Mouse (Mus musculus) forebrain, embryonic 11.5 days (tissue): ENCODE measurements around the gene Zcchc12. TPM values are rescaled to one million over a fixed set of nuclear protein-coding genes. Genes with fewer than 3 reads are reported as not detected.

Experiments used
- ATAC-seq: fragments of 200-750 bp; cut with Nextera tagmentation; replicated peaks from 2 replicates; pipeline ENCODE4 v1.8.0; 2017; ENCODE audit warnings: moderate TSS enrichment; ENCODE audit not compliant: low FRiP score
- DNase-seq: peaks from one replicate; pipeline ENCODE4 v3.0.0-alpha.2; 2017; ENCODE audit warnings: low spot score
- H3K27ac ChIP-seq: fragments of 300-500 bp; sonication (generic); 2 replicates; pipeline ENCODE4 v1.5.1; 2014; ENCODE audit warnings: low read depth, low read length
- H3K27me3 ChIP-seq: fragments of 300-500 bp; sonication (generic); 2 replicates; pipeline ENCODE4 v1.6.1; 2014; ENCODE audit warnings: mild to moderate bottlenecking, low read length, mixed read lengths; ENCODE audit not compliant: control insufficient read depth, insufficient read depth
- H3K36me3 ChIP-seq: fragments of 300-500 bp; sonication (generic); 2 replicates; pipeline ENCODE4 v1.6.1; 2014; ENCODE audit warnings: mild to moderate bottlenecking, low read length, moderate library complexity, mixed read lengths; ENCODE audit not compliant: control insufficient read depth, insufficient read depth
- H3K4me1 ChIP-seq: fragments of 300-500 bp; sonication (generic); replicated peaks from 2 replicates; pipeline ENCODE4 v1.6.1; 2014; ENCODE audit warnings: low read length, mixed read lengths; ENCODE audit not compliant: control insufficient read depth, insufficient read depth
- H3K4me2 ChIP-seq: fragments of 300-500 bp; sonication (generic); 2 replicates; pipeline ENCODE4 v1.6.1; 2014; ENCODE audit warnings: low read depth, mild to moderate bottlenecking, low read length, moderate library complexity, mixed read lengths; ENCODE audit not compliant: severe bottlenecking
- H3K4me3 ChIP-seq: fragments of 300-500 bp; sonication (generic); 2 replicates; pipeline ENCODE4 v1.5.1; 2014; ENCODE audit warnings: low read depth, low read length
- H3K9ac ChIP-seq: fragments of 300-500 bp; sonication (generic); 2 replicates; pipeline ENCODE4 v1.6.1; 2014; ENCODE audit warnings: low read length
- H3K9me3 ChIP-seq: fragments of 300-500 bp; sonication (generic); 2 replicates; pipeline ENCODE4 v1.6.1; 2016; ENCODE audit warnings: low read length, mixed read lengths; ENCODE audit not compliant: control insufficient read depth
- WGBS: fragments of 180-500 bp; shearing (Covaris S2); extraction: QIAGEN DNeasy Blood & Tissue Kit; methylation state at CpG from one replicate; pipeline ENCODE4 v1.1.7; 2014; 5-methylcytosine and 5-hydroxymethylcytosine counted together
- polyA plus RNA-seq: library from polyadenylated mRNA; unstranded; fragments of >200 nt; fragmentation: Nextera tagmentation; extraction: Ambion mirVana; gene quantifications from 2 replicates; pipeline ENCODE4 v1.2.1, GENCODE M21; 2014

Gene Zcchc12
- 20.9 and 27.5 TPM in 2 replicates for polyA plus RNA-seq

DNA sequence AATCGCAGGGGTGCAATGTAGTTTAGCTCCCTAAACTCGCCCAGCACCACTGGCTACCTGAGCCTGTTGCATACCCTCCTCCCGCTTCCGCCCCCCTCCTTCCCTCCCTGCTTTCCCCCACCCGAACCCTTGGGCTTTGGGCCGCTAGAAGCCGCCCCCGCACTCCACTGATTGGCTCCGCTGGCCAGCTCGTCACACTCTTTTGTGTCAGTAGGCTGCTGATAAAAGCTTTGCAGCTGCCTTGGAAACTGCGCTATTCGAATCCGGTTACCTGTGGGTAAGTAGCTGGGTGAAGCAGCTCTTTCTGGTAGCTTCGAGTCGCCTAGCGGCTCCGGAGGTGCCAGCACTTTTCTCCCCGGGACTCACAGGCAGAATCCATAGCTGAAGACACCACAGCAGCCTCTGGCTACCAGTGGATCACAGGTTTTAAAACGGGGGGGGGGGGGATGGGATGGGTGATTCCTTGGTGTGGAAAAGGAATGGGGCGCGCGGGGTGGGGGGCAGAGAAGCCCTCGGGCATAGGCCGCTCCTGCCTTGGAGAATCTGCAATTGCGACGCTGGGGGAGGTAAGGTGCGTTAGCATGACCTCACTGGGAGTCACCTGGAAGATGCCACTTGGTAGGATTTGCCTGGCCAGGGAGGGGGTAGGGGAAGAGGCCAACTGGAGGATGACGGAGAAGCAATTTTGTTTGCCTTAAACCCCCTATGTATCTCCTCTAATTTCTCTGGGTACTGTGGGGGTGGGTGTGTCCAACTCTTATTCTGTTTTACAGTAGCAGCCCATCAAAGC is at the start of gene Zcchc12:
Gene Zcchc12, plus strand, starts transcription at position 169 of the 790 bp plus-strand sequence.
- no peak within 1 kb of the TSS for H3K9ac ChIP-seq
- 0 out of 2 replicates have a peak, but pooled peaks cover 2% of the 10 kb centered on the region for H3K4me1 ChIP-seq
- H3K27ac ChIP-seq = no peak within 1 kb of the TSS
- H3K4me3 ChIP-seq = peak within 1 kb of the TSS; percentile 25
- 23% methylated on average over 28 of the region's 28 CpGs for WGBS
- DNase-seq = peak; percentile 65
- H3K4me2 ChIP-seq = peak within 1 kb of the TSS; percentile 50
- ATAC-seq = peak; percentile 83
- no peaks in the 10 kb centered on the region for H3K27me3 ChIP-seq
- H3K36me3 ChIP-seq = no peaks in the 10 kb centered on the region
- no peaks in the 10 kb centered on the region for H3K9me3 ChIP-seq

- WGBS = 75% methylated on average over 4 of the region's 4 CpGs
- Histone ChIP-seq H3K27ac (no peak overlapping the region), H3K9ac (no peak overlapping the region), H3K4me3 (no peak overlapping the region), H3K36me3 (no peaks in the 10 kb centered on the region), H3K4me2 (no peak overlapping the region), H3K9me3 (no peaks in the 10 kb centered on the region), H3K27me3 (no peaks in the 10 kb centered on the region), H3K4me1 (no peaks in the 10 kb centered on the region)
- no peak for DNase-seq
- ATAC-seq = no peak
Measured at GRCm38 (mm10) chrX:36146746-36147145, 49.0 kb upstream of the Zcchc12 start.

DNA sequence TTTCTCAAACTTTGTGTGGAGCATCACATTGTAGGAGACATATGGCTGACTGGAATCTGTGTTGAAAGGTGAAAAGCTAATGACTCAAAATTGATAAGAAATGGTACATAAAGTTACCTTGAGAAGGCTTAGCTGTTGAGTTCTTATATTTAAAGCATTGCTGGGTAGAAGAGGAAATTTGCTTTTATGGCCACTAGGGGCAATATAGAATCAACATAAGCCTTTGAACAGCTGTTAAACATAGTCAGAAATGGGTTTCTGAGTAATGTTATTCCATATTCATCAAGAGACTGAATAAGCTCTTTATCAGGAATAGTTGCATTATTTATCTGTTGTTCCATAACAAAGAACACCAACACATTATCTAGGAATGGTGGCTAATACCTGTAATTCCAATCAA is 45.6 kb upstream of the Zcchc12 start:
- no peaks in the 10 kb centered on the region for H3K4me1 ChIP-seq
- DNase-seq (no peak), ATAC-seq (no peak)
- no peak overlapping the region for H3K4me3 ChIP-seq
- H3K36me3 ChIP-seq = no peaks in the 10 kb centered on the region
- H3K4me2 ChIP-seq = no peak overlapping the region
- H3K9me3 ChIP-seq = no peaks in the 10 kb centered on the region
- H3K27ac ChIP-seq = no peak overlapping the region
- H3K9ac ChIP-seq = no peak overlapping the region
- H3K27me3 ChIP-seq = no peaks in the 10 kb centered on the region

DNA sequence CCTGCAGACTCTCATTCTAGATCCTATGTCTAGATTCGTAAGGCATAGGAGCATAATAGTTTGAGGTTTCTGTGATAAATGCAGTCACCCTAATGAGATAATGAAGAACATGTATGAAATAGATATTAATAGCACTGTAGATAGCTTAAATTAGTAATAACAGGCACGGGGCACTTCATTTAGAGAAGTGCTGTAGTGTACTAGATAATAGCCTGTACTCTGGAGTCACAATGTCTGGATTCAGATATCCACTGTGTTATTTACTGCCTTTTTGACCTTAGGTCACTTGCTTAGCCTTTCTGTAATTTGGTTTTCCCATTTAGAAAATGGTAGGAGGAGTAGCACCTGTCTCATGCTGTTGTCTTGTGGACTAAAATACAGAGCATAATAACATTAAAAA is 39.0 kb upstream of the Zcchc12 start:
- no peaks in the 10 kb centered on the region for H3K4me1 ChIP-seq
- no peak overlapping the region for H3K4me2 ChIP-seq
- DNase-seq (no peak), ATAC-seq (no peak)
- no peak overlapping the region for H3K27ac ChIP-seq
- 81% methylated on average over 2 of the region's 2 CpGs for WGBS
- H3K9me3 ChIP-seq = no peaks in the 10 kb centered on the region
- H3K27me3 ChIP-seq = no peaks in the 10 kb centered on the region
- H3K36me3 ChIP-seq = no peaks in the 10 kb centered on the region
- no peak overlapping the region for H3K9ac ChIP-seq
- no peak overlapping the region for H3K4me3 ChIP-seq

GRCm38 (mm10) chrX:36161567-36161966 is 34.1 kb upstream of the Zcchc12 start:
- Histone ChIP-seq H3K9ac (no peak overlapping the region), H3K9me3 (no peaks in the 10 kb centered on the region), H3K27ac (no peak overlapping the region), H3K36me3 (no peaks in the 10 kb centered on the region), H3K4me1 (no peaks in the 10 kb centered on the region), H3K4me3 (no peak overlapping the region), H3K27me3 (no peaks in the 10 kb centered on the region), H3K4me2 (no peak overlapping the region)
- no peak for ATAC-seq
- WGBS = 32% methylated on average over 4 of the region's 4 CpGs
- DNase-seq = peak; percentile 44

DNA sequence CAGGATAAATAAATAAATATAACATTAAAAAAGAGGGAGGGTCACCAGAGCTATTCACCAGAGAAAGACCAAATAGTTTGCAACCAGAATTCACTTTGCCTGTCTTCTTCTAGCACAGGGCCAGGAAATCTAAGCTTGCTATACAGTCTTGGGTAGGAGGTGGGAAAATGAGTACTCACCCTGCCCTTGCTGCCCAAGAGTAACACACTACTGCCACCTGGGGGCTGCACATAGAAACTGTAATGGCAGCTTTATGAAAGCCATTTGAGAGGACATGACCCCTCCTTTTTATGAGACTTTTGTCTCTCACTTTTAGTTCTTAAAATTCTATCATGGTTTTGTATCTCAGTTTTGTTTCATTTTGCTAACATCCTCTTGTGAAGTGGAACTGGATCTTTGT is 12.1 kb upstream of the Zcchc12 start:
- ATAC-seq (no peak), DNase-seq (peak; percentile 61)
- Histone ChIP-seq H3K27me3 (no peaks in the 10 kb centered on the region), H3K4me3 (no peak overlapping the region), H3K27ac (no peak overlapping the region), H3K4me1 (no peaks in the 10 kb centered on the region), H3K9me3 (no peaks in the 10 kb centered on the region), H3K9ac (no peak overlapping the region), H3K36me3 (no peaks in the 10 kb centered on the region), H3K4me2 (no peak overlapping the region)

GRCm38 (mm10) chrX:36186036-36186435 is 9.7 kb upstream of the Zcchc12 start:
- no peak overlapping the region for H3K27ac ChIP-seq
- no peaks in the 10 kb centered on the region for H3K4me1 ChIP-seq
- no peak overlapping the region for H3K4me2 ChIP-seq
- ATAC-seq (no peak), DNase-seq (no peak)
- H3K9ac ChIP-seq = no peak overlapping the region
- no peaks in the 10 kb centered on the region for H3K9me3 ChIP-seq
- H3K4me3 ChIP-seq = no peak overlapping the region
- 66% methylated on average over 5 of the region's 5 CpGs for WGBS
- H3K36me3 ChIP-seq = no peaks in the 10 kb centered on the region
- no peaks in the 10 kb centered on the region for H3K27me3 ChIP-seq

DNA sequence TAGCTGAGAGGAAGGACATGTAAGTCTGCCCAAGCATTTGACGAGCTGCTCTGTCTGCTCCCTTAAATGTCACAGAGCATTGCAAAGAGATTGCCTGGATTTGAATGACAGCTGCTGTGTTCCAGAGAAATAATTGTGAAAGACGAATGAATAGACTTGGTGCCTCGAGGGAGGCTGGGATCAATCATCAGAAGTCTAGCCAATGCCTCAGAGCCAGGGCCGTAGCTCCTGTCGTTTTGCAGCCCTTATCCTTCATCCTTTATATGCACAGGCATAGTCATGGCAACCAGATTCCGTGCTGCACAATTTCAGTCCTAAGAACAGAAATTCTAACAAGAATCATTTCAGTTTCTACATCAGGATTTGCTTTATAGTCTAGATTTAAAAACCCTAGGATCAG is 9.3 kb upstream of the Zcchc12 start:
- H3K27ac ChIP-seq = no peak overlapping the region
- no peaks in the 10 kb centered on the region for H3K4me1 ChIP-seq
- no peaks in the 10 kb centered on the region for H3K36me3 ChIP-seq
- DNase-seq = no peak
- no peak overlapping the region for H3K4me3 ChIP-seq
- H3K9ac ChIP-seq = no peak overlapping the region
- no peaks in the 10 kb centered on the region for H3K27me3 ChIP-seq
- H3K9me3 ChIP-seq = no peaks in the 10 kb centered on the region
- ATAC-seq = no peak
- no peak overlapping the region for H3K4me2 ChIP-seq
- WGBS = 38% methylated on average over 6 of the region's 6 CpGs

GRCm38 (mm10) chrX:36193951-36194350 is 1.8 kb upstream of the Zcchc12 start:
- Histone ChIP-seq H3K9me3 (no peaks in the 10 kb centered on the region), H3K4me3 (no peak overlapping the region), H3K9ac (no peak overlapping the region), H3K36me3 (no peaks in the 10 kb centered on the region), H3K27ac (no peak overlapping the region), H3K4me1 (0 out of 2 replicates have a peak, but pooled peaks cover 2% of the 10 kb centered on the region), H3K27me3 (no peaks in the 10 kb centered on the region), H3K4me2 (no peak overlapping the region)
- ATAC-seq (no peak), DNase-seq (no peak)
- 30% methylated on average over 6 of the region's 6 CpGs for WGBS
